Comparison of ENCODE assay signal across 10 mouse cellular contexts in genomic region chr16:45973959-45974686, GRCm38 (mm10). TPM values are rescaled to one million over a fixed set of nuclear protein-coding genes. Genes with fewer than 3 reads are reported as not detected.
DNase-seq lines count a peak whose midpoint lies in the region; ATAC-seq and TF ChIP-seq lines count a peak whose summit lies in the region.
"Had no signal": no experiment of that assay in that cellular context is flagged by ENCODE, and none has a peak within 500 bp of the region (broad histone marks: within the 10 kb centered on the region; RNA-seq: fewer than 3 reads in every experiment).

No protein-coding gene starts in this region.

- H3K4me2 ChIP-seq in kidney, embryonic 16.5 days (replicated peaks; ENCODE audit: low read depth, low read length) = no peak overlapping the region
- H3K4me2 ChIP-seq: limb, embryonic 15.5 days had no signal

- intact Hi-C loops in gastrocnemius, adult 2 months (cut with DNase I) = loop anchor here (5.0 kb wide), 1 partner anchor 287 kb away; no protein-coding TSS in a partner anchor

- H3K4me1 ChIP-seq in kidney, embryonic 16.5 days (ENCODE audit: insufficient read depth, low read length) = peaks cover under 1% of the 10 kb centered on the region; the same call in 1 of the 2 replicates
- H3K4me1 ChIP-seq: limb, embryonic 15.5 days had no signal

- no peak overlapping the region for H3K27ac ChIP-seq in gastrocnemius, adult 2 months
- H3K27ac ChIP-seq in kidney, embryonic 16.5 days (ENCODE audit: low read length) = no peak overlapping the region
- H3K27ac ChIP-seq: limb, embryonic 15.5 days had no signal

- ATAC-seq in kidney, embryonic 16.5 days (ENCODE audit: low FRiP score, low TSS enrichment) = peak; percentile 61; the same call in 1 of the 2 replicates

- peak; percentile 34 for TF ChIP-seq CTCF in gastrocnemius, adult 2 months (IDR thresholded peaks at IDR 0.05)

- H3K36me3 ChIP-seq in kidney, embryonic 16.5 days (ENCODE audit: insufficient read depth, low read length) = no peaks in the 10 kb centered on the region
- H3K36me3 ChIP-seq: limb, embryonic 15.5 days had no signal

- H3K4me3 ChIP-seq in gastrocnemius, adult 2 months = no peak overlapping the region
- H3K4me3 ChIP-seq in kidney, embryonic 16.5 days (ENCODE audit: low read length) = no peak overlapping the region
- H3K4me3 ChIP-seq: erythroblast, embryonic 14.5 days; limb, embryonic 15.5 days had no signal

- H3K9ac ChIP-seq in kidney, embryonic 16.5 days (replicated peaks; ENCODE audit: low read length) = no peak overlapping the region
- H3K9ac ChIP-seq: limb, embryonic 15.5 days had no signal

- H3K9me3 ChIP-seq in kidney, embryonic 16.5 days (ENCODE audit: low read length) = no peaks in the 10 kb centered on the region
- H3K9me3 ChIP-seq: limb, embryonic 15.5 days had no signal

- DNase-seq in gastrocnemius, adult 2 months = no peak
- DNase-seq in gastrocnemius, postnatal 4 days (ENCODE audit: low spot score in 2 of 2) = no peak
- DNase-seq in urinary bladder, postnatal 14 days (ENCODE audit: low spot score) = peak; percentile 35
- DNase-seq in urinary bladder, adult 18-20 months (ENCODE audit: low spot score in 2 of 2) = no peak
- no peak for DNase-seq in ovary, postnatal 14 days (ENCODE audit: low spot score)
- DNase-seq in right cerebral cortex, adult 18-20 months = no peak
- no peak for DNase-seq in adrenal gland, postnatal 36 days

- no peaks in the 10 kb centered on the region for H3K27me3 ChIP-seq in kidney, embryonic 16.5 days (ENCODE audit: insufficient read depth, low read length)
- H3K27me3 ChIP-seq: limb, embryonic 15.5 days had no signal

- WGBS in kidney, embryonic 16.5 days = 64% methylated on average over 9 of the region's 9 CpGs

RNA-seq across cellular contexts. Expression of gene Phldb2, which starts 20.7 kb away (rescaled TPM):
- total RNA-seq in gastrocnemius, adult 2 months (2021) = 1 to 10 TPM; 5.2 to 6.8 TPM
- total RNA-seq in gastrocnemius, postnatal 4 days (2021) = 10 to 100 TPM; 64.4 to 70.8 TPM
- 89.6 and 90.1 TPM in 2 replicates for polyA plus RNA-seq in kidney, embryonic 16.5 days (2015; fragmentation: Nextera tagmentation; extraction: Ambion mirVana)
- total RNA-seq in adrenal gland, postnatal 36 days (2021) = 10 to 100 TPM; 29.8 to 50.3 TPM

RNA-seq across cellular contexts. Expression of gene Plcxd2, which starts 35.9 kb away (rescaled TPM):
- total RNA-seq in gastrocnemius, adult 2 months (2021) = under 1 TPM; 0.17 to 0.23 TPM
- total RNA-seq in gastrocnemius, postnatal 4 days (2021) = under 1 TPM; 0.86 to 0.88 TPM
- 1.4 and 1.5 TPM in 2 replicates for polyA plus RNA-seq in kidney, embryonic 16.5 days (2015; fragmentation: Nextera tagmentation; extraction: Ambion mirVana)
- under 1 TPM; 0.26 to 0.72 TPM for total RNA-seq in adrenal gland, postnatal 36 days (2021)
